Mouse (Mus musculus) CH12.LX (cell line): Measurements from ENCODE around the gene Enpp1. TPM values are rescaled to one million over a fixed set of nuclear protein-coding genes. Genes with fewer than 3 reads are reported as not detected.

ENCODE experiments used
- DNase-seq: peaks from one replicate; pipeline ENCODE4 v3.0.0-alpha.2; 2013; ENCODE audit errors: extremely low read depth
- H3K27ac ChIP-seq: 2 replicates; pipeline ENCODE4 v1.5.1; 2012; ENCODE audit warnings: low read depth, mild to moderate bottlenecking, control low read depth, moderate library complexity; ENCODE audit not compliant: insufficient read depth
- H3K27me3 ChIP-seq: replicated peaks from 2 replicates; pipeline ENCODE3; 2012; ENCODE audit warnings: inconsistent platforms
- H3K36me3 ChIP-seq, 2 experiments: replicated peaks in 1 of 2; 2 replicates each; pipeline versions ENCODE3 to v1.6.1; 2012; ENCODE audit warnings: inconsistent platforms in 1 of 2, low read length in 1 of 2, mild to moderate bottlenecking in 1 of 2, mixed read lengths in 1 of 2, moderate library complexity in 1 of 2; ENCODE audit not compliant: control insufficient read depth in 1 of 2, insufficient read depth in 1 of 2
- H3K4me1 ChIP-seq, 2 experiments: 2 replicates each; pipeline ENCODE4 v1.6.1; 2012; ENCODE audit warnings: inconsistent platforms in 1 of 2, moderate library complexity in 1 of 2; ENCODE audit not compliant: insufficient read depth in 2 of 2, control insufficient read depth in 1 of 2
- H3K4me2 ChIP-seq: 2 replicates; pipeline ENCODE4 v1.6.1; 2012; ENCODE audit warnings: low read depth, mild to moderate bottlenecking, control low read depth; ENCODE audit not compliant: poor library complexity, insufficient read depth, severe bottlenecking
- H3K4me3 ChIP-seq, 3 experiments: fragments of 150-350 bp in 1 of 3; sonication (generic) in 1 of 3; replicated peaks in 1 of 3; 2 replicates each; pipeline versions ENCODE3 to v1.5.1; 2011 to 2012; ENCODE audit warnings: low read depth in 2 of 3, low read length in 2 of 3, mild to moderate bottlenecking in 2 of 3, moderate library complexity in 2 of 3, control low read depth in 1 of 3, improper control_type of control experiment in 1 of 3, inconsistent platforms in 1 of 3, mixed read lengths in 1 of 3; ENCODE audit not compliant: poor library complexity in 1 of 3
- H3K79me2 ChIP-seq: replicated peaks from 2 replicates; pipeline ENCODE4 v1.6.1; 2012; ENCODE audit warnings: mild to moderate bottlenecking, moderate library complexity; ENCODE audit not compliant: control insufficient read depth, poor library complexity, insufficient read depth, severe bottlenecking; ENCODE audit errors: extremely low read depth
- H3K9ac ChIP-seq: 2 replicates; pipeline ENCODE4 v1.6.1; 2012; ENCODE audit warnings: low read depth, mild to moderate bottlenecking, control low read depth, moderate library complexity; ENCODE audit not compliant: insufficient read depth
- H3K9me3 ChIP-seq: replicated peaks from 2 replicates; pipeline ENCODE3; 2012; ENCODE audit warnings: low read length, inconsistent platforms, mixed read lengths
- CHD1 ChIP-seq: IDR thresholded peaks from 2 replicates; pipeline ENCODE4 v1.6.1; 2012; ENCODE audit warnings: low read depth, low read length, improper control_type of control experiment, inconsistent platforms
- CTCF ChIP-seq, 2 experiments: IDR thresholded peaks in 1 of 2; conservative IDR thresholded peaks in 1 of 2; 2 replicates each; pipeline ENCODE4 v1.5.1; 2011 to 2012; ENCODE audit warnings: low read depth in 2 of 2, low read length in 2 of 2, improper control_type of control experiment in 1 of 2, inconsistent platforms in 1 of 2, mild to moderate bottlenecking in 1 of 2, moderate library complexity in 1 of 2
- E2F4 ChIP-seq: IDR thresholded peaks from 2 replicates; pipeline ENCODE4 v1.6.1; 2011; ENCODE audit warnings: low read depth, low read length, improper control_type of control experiment; ENCODE audit not compliant: insufficient replicate concordance
- ELF1 ChIP-seq: IDR thresholded peaks from 2 replicates; pipeline ENCODE4 v1.6.1; 2014; ENCODE audit warnings: low read depth, mild to moderate bottlenecking, inconsistent platforms, low read length, improper control_type of control experiment
- KAT2A ChIP-seq: IDR thresholded peaks from 2 replicates; pipeline ENCODE4 v1.6.1; 2012; ENCODE audit warnings: low read length, improper control_type of control experiment, inconsistent platforms; ENCODE audit not compliant: insufficient replicate concordance
- MAFK ChIP-seq: IDR thresholded peaks from 2 replicates; pipeline ENCODE4 v1.6.1; 2011; ENCODE audit warnings: low read length, improper control_type of control experiment; ENCODE audit not compliant: insufficient replicate concordance
- MAX ChIP-seq: IDR thresholded peaks from 2 replicates; pipeline ENCODE4 v1.6.1; 2011; ENCODE audit warnings: low read length, improper control_type of control experiment
- MAZ ChIP-seq: IDR thresholded peaks from 2 replicates; pipeline ENCODE4 v1.6.1; 2012; ENCODE audit warnings: low read depth, mild to moderate bottlenecking, inconsistent platforms, low read length, improper control_type of control experiment, moderate library complexity
- MEF2A ChIP-seq: IDR thresholded peaks from 2 replicates; pipeline ENCODE4 v1.6.1; 2014; ENCODE audit warnings: low read depth, mild to moderate bottlenecking, inconsistent platforms, low read length, improper control_type of control experiment, borderline replicate concordance
- MXI1 ChIP-seq: IDR thresholded peaks from 2 replicates; pipeline ENCODE4 v1.6.1; 2011; ENCODE audit warnings: mild to moderate bottlenecking, low read depth, low read length, improper control_type of control experiment
- MYC ChIP-seq: IDR thresholded peaks from 2 replicates; pipeline ENCODE4 v1.6.1; 2011; ENCODE audit warnings: low read depth, mild to moderate bottlenecking, improper control_type of control experiment, low read length
- NRF1 ChIP-seq: IDR thresholded peaks from 2 replicates; pipeline ENCODE4 v1.6.1; 2014; ENCODE audit warnings: low read depth, mild to moderate bottlenecking, inconsistent platforms, low read length, improper control_type of control experiment, moderate library complexity
- POLR2A ChIP-seq: IDR thresholded peaks from 2 replicates; pipeline ENCODE4 v1.6.1; 2011; ENCODE audit warnings: low read depth, mild to moderate bottlenecking, improper control_type of control experiment, low read length
- POLR2AphosphoS2 ChIP-seq: IDR thresholded peaks from 2 replicates; pipeline ENCODE4 v1.6.1; 2011; ENCODE audit warnings: low read depth, low read length, improper control_type of control experiment
- RAD21 ChIP-seq: IDR thresholded peaks from 2 replicates; pipeline ENCODE4 v1.6.1; 2011; ENCODE audit warnings: low read depth, mild to moderate bottlenecking, low read length, improper control_type of control experiment, moderate library complexity
- SIN3A ChIP-seq: IDR thresholded peaks from 2 replicates; pipeline ENCODE4 v1.6.1; 2012; ENCODE audit warnings: low read length, improper control_type of control experiment, inconsistent platforms
- UBTF ChIP-seq: IDR thresholded peaks from 2 replicates; pipeline ENCODE4 v1.6.1; 2012; ENCODE audit warnings: low read depth, mild to moderate bottlenecking, inconsistent platforms, low read length, improper control_type of control experiment, moderate library complexity
- dilution Hi-C: fragments of 300-500 bp; cut with MboI; formaldehyde crosslinking; loops from 2 replicates; pipeline ENCODE4 v1.14.3; 2020; ENCODE audit warnings: low sequenced_read_pairs; ENCODE audit not compliant: extremely low pct_unique_long_range_greater_than_20kb, extremely low pct_ligation_motif_present
- in situ Hi-C: fragments of 300-500 bp; cut with MboI; formaldehyde crosslinking; loops from 3 replicates; pipeline ENCODE4 v1.14.3; 2019; ENCODE audit warnings: low sequenced_read_pairs, low pct_ligation_motif_present, low pct_unique_long_range_greater_than_20kb, mixed read lengths
- polyA plus RNA-seq: library from polyadenylated mRNA; unstranded; fragments of >175 nt; gene quantifications from 2 replicates; pipeline ENCODE4 v1.2.1, GENCODE M21; 2012; ENCODE audit warnings: low read depth; ENCODE audit not compliant: insufficient read length
- total RNA-seq, 2 experiments: library from RNA; depleted of rRNA; stranded (reverse); fragments of 300-350 nt in 1 of 2; fragments of >200 nt in 1 of 2; gene quantifications; 2 replicates each; pipeline ENCODE4 v1.2.3; 2012 to 2014

Gene Enpp1
- total and polyA plus RNA-seq, 3 experiments = 0.58 to 2.8 (median 0.87) TPM

DNA sequence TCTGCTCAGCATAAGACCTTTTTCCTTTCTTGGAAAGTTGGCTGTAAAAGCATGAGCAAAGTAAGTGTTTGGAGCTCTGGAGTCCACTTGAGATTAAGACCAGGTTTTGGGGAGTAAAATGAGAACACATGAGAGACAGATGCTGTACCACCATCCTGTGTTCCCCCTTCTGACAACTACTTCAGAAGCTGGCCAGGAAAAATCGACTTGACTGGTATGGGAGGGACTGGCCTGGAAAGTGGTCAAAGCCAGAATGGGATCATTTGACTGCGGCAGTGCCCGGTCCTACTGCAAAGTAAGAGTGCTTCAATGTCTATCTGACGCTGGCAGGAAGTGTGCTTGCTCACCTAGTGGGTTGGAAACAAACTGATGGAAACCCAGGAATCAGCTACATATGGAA lies 123.1 kb downstream of the Enpp1 start:
- Histone ChIP-seq H3K9me3 (no peaks in the 10 kb centered on the region), H3K4me2 (no peak overlapping the region), H3K27me3 (no peaks in the 10 kb centered on the region), H3K4me1 (peaks cover 0 to 11% of the 10 kb centered on the region in 2 experiments; a peak in 2 of 4 replicates), H3K27ac (no peak overlapping the region), H3K79me2 (no peaks in the 10 kb centered on the region), H3K9ac (no peak overlapping the region), H3K4me3 (no peak overlapping the region), H3K36me3 (no peaks in the 10 kb centered on the region)
- dilution Hi-C loops (no loop called here), in situ Hi-C loops (no loop called here)
- no peak for DNase-seq
- TF ChIP-seq E2F4 = no peak
- no peak for TF ChIP-seq NRF1
- no peak for TF ChIP-seq ELF1
- TF ChIP-seq MYC = no peak
- no peak for TF ChIP-seq MAZ
- no peak for TF ChIP-seq SIN3A
- no peak for TF ChIP-seq POLR2AphosphoS2
- TF ChIP-seq MAX = no peak
- TF ChIP-seq MEF2A = no peak
- no peak for TF ChIP-seq KAT2A
- TF ChIP-seq POLR2A = no peak
- no peak for TF ChIP-seq MXI1
- no peak for TF ChIP-seq UBTF
- no peak for TF ChIP-seq RAD21
- no peak for TF ChIP-seq CHD1
- no peak for TF ChIP-seq MAFK
- no peak for TF ChIP-seq CTCF (conservative IDR thresholded peaks at IDR 0.05 in 1 of 2, IDR thresholded peaks at IDR 0.05 in 1 of 2; ENCODE audit: low read depth in 2 of 2, low read length in 2 of 2)

Other genes with a start within 250 kb of the Enpp1 start
- not detected in 2 replicates for gene Ccn2, start 116.7 kb downstream of the Enpp1 start, total RNA-seq (2012; rRNA removed)
- not detected in 2 replicates for gene Ccn2, start 116.7 kb downstream of the Enpp1 start, total RNA-seq (2014; rRNA removed)
- gene Ccn2, start 116.7 kb downstream of the Enpp1 start, polyA plus RNA-seq = not detected in 2 replicates
- gene Enpp3, start 130.7 kb upstream of the Enpp1 start, total RNA-seq (2012; rRNA removed) = 0.04 TPM in 1 of 2 replicates, not detected in the other
- gene Enpp3, start 130.7 kb upstream of the Enpp1 start, total RNA-seq (2014; rRNA removed) = 0.08 and 0.15 TPM in 2 replicates
- 0.24 and 0.48 TPM in 2 replicates for gene Enpp3, start 130.7 kb upstream of the Enpp1 start, polyA plus RNA-seq
- gene Med23, start 157.8 kb upstream of the Enpp1 start, total RNA-seq (2012; rRNA removed) = 43.5 and 43.6 TPM in 2 replicates
- 45.6 and 46.7 TPM in 2 replicates for gene Med23, start 157.8 kb upstream of the Enpp1 start, total RNA-seq (2014; rRNA removed)
- 37.1 and 45.7 TPM in 2 replicates for gene Med23, start 157.8 kb upstream of the Enpp1 start, polyA plus RNA-seq
- gene Arg1, start 215.3 kb upstream of the Enpp1 start, total RNA-seq (2012; rRNA removed) = 0.29 and 0.55 TPM in 2 replicates
- 0.20 and 0.26 TPM in 2 replicates for gene Arg1, start 215.3 kb upstream of the Enpp1 start, total RNA-seq (2014; rRNA removed)
- gene Arg1, start 215.3 kb upstream of the Enpp1 start, polyA plus RNA-seq = 0.20 and 0.40 TPM in 2 replicates